Mouse (Mus musculus): ENCODE data around the gene Ccdc177.

Ccdc177 gene

GRCm38 (mm10) chr12:80783889-80784288 is 23.4 kb upstream of the Ccdc177 start:
- DNase-seq, result no peak

- DNase-seq, result no peak
Measured at GRCm38 (mm10) chr12:80782892-80783291, 22.4 kb upstream of the Ccdc177 start.

- no peak for DNase-seq
Measured at GRCm38 (mm10) chr12:80782190-80782589, 21.7 kb upstream of the Ccdc177 start.

- no peak for DNase-seq
Measured at GRCm38 (mm10) chr12:80779760-80780159, 19.3 kb upstream of the Ccdc177 start.

GRCm38 (mm10) chr12:80778188-80778936 is 17.9 kb upstream of the Ccdc177 start:
- DNase-seq, result no peak

GRCm38 (mm10) chr12:80776046-80776634 is 15.7 kb upstream of the Ccdc177 start:
- DNase-seq, result no peak

- DNase-seq, result no peak
Measured at GRCm38 (mm10) chr12:80774786-80775185, 14.3 kb upstream of the Ccdc177 start.

GRCm38 (mm10) chr12:80769697-80770096 is 9.2 kb upstream of the Ccdc177 start:
- peak; percentile 62 for DNase-seq

GRCm38 (mm10) chr12:80764116-80764515 is 3.6 kb upstream of the Ccdc177 start:
- DNase-seq, result no peak

GRCm38 (mm10) chr12:80762982-80763381 is 2.5 kb upstream of the Ccdc177 start:
- no peak for DNase-seq

GRCm38 (mm10) chr12:80759713-80760395 is 633 bp downstream of the Ccdc177 start:
- DNase-seq, result peak; percentile 50

- DNase-seq, result no peak
Measured at GRCm38 (mm10) chr12:80759387-80759712, 1.1 kb downstream of the Ccdc177 start.

GRCm38 (mm10) chr12:80758559-80759386 is 1.7 kb downstream of the Ccdc177 start:
- DNase-seq, result no peak

GRCm38 (mm10) chr12:80757751-80758558 is 2.5 kb downstream of the Ccdc177 start:
- DNase-seq, result no peak

- no peak for DNase-seq
Measured at GRCm38 (mm10) chr12:80751556-80751955, 8.9 kb downstream of the Ccdc177 start.

GRCm38 (mm10) chr12:80746031-80746813 is 14.3 kb downstream of the Ccdc177 start:
- no peak for DNase-seq

GRCm38 (mm10) chr12:80744614-80745013 is 15.9 kb downstream of the Ccdc177 start:
- DNase-seq, result no peak

- no peak for DNase-seq
Measured at GRCm38 (mm10) chr12:80739482-80739881, 21.0 kb downstream of the Ccdc177 start.

GRCm38 (mm10) chr12:80737283-80737600 is 23.2 kb downstream of the Ccdc177 start:
- no peak for DNase-seq

GRCm38 (mm10) chr12:80736464-80737282 is 23.8 kb downstream of the Ccdc177 start:
- peak; percentile 82 for DNase-seq
